Mouse (Mus musculus): Measurements from ENCODE around the gene Dgkb.

The Dgkb gene

DNA sequence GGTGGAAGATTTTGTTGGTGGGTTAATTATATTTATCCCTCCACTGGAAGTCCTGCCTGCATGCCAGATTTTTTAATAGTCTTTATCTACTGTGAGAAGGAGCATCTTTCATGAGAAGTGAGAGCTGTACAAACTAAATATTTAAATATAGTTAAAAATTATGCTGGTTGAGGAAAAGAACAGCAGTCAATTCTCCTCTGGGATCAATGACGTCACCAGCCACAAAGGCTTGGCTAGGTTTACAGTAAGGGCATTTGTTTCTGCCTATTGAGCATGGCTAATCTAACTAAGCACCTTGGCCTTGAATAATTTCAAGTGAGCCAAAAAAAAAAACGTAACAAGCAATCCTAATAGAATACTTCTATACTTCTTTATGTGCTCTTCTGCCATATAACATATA lies 554.1 kb downstream of the Dgkb start:
- DNase-seq (ENCODE audit: extremely low spot score), result no peak

DNA sequence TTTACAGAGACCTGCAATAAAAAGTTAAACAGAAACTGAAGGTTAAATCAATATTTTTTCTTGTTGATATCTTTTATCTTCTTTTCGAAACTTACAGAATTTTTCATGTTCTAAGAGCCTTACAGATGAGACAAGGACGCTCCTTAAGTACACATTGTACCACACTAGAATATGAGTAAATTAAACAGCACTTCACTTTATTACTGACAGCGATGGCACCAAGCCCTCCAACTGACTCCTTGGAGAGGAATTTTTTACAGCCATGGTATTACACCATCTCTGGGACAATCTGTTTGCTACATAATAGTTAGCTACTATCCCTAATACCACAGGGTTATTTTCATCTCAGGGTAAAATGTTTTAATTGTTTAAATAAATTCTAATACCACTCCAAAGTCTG lies 556.6 kb downstream of the Dgkb start:
- no peak for DNase-seq (ENCODE audit: extremely low spot score)

DNA sequence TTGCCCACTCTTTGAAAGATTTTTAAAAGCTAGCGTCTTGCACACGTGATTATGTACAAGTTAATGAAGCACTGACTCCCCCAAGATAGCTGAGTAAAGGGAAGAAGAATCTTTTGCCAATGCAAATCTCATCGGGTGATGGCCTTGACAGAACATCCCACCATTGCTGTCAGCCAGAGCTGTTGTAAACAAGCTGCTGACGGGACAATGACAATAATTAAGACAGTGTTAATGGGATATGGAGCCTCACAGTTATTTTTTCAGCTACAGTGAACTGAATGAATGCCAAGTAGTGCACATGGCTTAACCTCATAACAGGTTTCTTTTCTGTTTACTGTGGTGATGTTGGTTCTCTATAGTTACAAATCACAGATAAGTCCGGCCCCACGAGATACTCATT lies 568.4 kb downstream of the Dgkb start:
- DNase-seq (ENCODE audit: extremely low spot score), result no peak

DNA sequence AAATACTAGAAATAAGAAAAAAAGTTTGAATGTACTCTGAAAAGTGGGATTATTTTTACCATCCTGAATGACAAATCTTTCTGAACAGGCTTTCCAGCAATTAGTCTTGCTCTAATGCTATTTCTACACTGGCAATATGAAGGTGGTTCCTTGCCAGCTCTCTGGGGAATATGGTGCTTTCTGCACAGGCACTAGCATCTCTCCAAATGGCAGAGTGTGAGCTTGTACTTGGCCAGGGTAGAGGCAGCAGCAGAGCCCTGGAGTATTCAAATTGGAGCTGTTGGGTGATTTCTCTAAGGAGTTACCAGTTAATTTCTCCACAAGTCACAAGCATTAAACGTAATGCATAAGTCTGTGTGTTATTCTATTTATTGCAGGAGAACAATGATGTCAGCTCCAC lies 569.5 kb downstream of the Dgkb start:
- DNase-seq (ENCODE audit: extremely low spot score), result no peak

DNA sequence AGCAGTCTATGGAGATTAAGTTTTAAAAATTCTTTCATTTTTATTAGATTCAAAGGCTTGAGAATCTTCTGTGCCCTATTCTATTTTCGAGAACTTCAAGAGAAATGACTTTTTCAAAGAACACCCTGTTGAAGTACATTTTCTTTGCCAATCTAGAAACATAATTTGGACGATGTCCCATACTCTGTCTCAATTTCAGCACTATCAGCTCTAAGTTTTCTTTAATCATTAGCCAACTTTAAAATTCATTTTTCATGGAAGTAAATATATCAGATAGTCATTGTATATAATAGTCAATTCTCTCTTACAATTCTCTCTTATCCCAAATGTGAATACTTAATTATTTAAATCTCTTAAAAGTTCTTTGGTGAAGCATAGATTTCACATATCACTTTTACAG lies 570.1 kb downstream of the Dgkb start:
- no peak for DNase-seq (ENCODE audit: extremely low spot score)

DNA sequence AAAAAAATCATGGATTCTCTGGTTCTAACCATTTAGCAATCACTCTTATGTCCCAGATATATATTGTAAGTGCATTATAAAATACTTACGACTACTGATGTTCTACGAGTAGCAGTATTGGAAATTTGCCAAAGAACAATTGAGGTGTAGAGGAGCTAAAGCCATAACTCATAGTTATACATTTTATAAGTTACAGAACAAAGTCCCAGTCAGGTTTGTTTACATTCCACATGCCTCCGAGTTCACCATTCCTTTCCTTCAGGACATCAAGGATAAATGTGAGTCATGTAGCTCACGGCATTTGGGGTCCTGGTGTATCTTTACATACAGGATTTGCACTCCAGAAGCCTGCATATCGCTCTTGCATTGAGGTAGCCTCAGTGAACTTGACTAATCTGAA lies 570.7 kb downstream of the Dgkb start:
- no peak for DNase-seq (ENCODE audit: extremely low spot score)

DNA sequence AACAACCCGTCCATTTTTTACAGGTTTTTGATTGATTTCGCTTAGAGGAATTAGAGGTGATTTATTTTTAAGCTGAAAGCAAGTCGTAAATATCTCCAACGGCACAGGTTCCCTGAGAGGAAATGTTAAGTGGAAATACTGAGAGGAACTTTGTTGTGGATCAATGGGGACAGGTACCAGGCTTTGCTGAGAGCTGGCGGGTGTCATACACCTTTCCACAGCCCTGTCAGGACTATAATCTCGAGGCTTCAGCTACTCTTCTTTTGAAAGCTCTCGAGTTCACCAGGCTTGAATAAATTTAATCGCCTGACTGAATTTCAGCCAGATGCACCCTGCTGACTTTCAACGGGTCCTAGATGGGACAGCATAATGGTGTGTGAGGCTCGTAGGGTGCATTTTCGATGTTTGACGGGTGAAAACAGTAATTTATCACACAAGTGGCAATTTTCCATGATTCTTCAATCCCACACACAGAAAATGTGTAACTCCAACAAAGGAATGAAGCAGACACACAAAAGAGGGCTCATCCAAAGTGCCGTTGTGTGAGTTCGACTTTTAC lies 580.3 kb downstream of the Dgkb start:
- no peak for DNase-seq (ENCODE audit: extremely low spot score)

DNA sequence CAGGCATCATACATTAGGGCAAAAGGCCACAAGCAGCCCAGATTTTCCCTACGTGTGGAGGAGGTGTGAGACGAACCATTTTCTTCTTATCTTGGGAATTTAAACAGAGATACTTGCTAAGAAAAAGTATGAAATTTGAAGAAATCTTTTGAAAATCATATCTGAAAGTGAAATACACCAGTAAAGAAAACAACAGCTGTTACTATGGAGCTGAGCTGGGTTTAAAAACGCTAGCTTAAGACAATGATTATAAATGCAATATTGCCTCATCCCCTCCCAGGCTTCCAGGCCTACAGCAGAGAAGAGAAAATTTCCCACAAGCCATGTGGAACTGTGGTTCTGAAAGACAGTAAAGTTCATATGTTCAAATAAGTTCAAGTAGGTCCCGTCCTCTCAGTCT lies 582.6 kb downstream of the Dgkb start:
- no peak for DNase-seq (ENCODE audit: extremely low spot score)

DNA sequence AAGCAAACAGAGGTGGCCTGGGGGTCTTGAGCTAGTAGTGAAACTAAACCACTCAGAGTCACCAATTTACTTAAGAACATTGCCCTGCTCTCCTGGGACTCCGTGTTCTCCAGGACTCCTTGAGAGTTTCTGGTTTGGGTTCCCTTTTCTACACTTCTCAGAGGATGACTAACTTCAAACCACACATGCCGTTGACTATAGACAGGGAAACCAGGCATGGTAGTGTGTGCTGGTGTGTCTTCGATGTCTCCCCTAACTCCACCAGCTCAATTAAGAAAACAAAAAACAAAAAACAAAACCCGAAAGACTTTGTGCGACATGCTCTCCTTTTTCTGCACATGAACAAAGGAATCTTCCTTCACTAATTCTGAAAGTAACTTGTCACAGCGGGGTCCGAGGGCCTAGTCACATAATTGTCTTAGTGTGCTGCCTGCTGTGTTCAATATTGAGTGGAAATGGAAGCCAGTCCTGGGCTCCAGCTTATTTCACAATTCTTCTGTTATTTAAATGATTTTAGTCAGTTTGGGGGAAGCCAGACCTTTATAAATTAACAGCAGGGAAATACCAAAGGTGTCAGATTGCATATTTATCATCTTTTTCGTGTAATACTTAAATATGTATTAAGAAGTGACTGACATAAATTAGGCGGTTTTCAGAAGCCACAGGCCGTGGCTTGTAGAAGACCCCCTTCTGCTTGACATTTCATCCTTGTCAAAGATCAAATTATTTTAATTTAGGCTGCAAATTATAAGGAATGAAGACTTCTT lies 618.0 kb downstream of the Dgkb start:
- DNase-seq (ENCODE audit: extremely low spot score), result no peak

DNA sequence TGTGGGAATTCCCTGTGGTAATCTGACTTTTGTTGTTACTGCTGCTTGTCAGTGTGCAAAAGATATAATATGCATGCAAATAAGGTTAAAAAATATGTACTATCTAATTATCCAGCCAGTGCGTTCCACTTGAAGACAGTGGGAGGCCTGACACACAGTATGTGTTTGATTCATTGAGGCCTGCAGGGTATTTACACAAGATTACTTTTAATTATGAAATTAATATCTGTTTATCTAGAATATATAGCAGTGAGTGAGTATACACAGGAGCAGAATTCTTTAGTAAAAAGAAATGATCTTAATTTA lies 618.6 kb downstream of the Dgkb start:
- no peak for DNase-seq (ENCODE audit: extremely low spot score)

DNA sequence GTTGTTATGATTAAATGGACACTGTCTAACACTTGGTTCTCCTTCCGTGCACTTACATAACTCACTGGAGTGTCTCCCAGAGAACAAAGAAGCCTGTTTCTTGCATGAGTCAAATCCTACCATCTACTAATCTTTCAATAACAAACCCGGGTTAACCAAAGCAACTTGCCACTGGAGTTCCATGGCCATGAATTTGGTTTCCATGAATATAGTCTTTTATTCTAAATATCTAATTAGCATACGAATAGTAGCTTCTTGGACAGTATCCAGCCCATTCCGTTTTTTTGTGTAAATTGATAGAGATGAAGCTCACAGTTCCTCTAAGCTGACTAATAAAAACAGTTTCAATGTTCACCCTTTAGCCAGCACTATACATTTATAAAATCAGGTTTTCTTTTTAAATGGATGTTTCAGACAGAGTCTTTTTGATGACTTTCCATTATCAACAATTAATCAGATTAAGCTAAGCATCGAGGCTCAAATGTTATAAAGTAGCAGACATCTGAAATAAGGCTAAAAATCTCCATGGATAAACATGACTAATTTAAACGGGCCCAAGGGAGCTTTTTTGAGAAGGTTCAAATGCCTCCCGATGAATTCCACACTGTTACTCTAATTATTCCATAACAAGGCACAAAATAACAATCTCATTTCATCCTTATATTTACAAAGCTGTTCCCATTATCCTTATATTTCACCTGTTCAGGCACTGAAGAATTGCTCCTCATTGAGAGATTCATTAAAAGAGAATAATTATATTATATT lies 633.0 kb downstream of the Dgkb start:
- DNase-seq (ENCODE audit: extremely low spot score), result no peak

DNA sequence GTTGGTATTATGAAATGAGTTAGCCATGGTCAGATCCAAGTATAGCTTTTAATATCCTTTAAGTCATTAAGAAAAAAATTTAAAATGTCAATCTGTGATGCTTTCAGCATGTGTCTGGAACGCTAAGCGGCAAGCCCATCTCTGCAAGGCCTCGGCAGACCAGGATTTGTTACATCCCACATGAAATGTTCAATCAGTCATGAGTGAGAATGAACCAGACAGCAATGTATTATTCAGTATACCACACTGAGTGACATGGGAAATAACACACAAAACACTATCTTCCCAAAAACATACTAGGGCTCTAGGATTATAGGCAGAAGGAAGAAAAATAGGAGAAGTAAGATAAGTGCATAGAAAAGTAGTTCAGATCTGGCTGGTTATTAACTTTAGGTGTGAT lies 634.2 kb downstream of the Dgkb start:
- DNase-seq (ENCODE audit: extremely low spot score), result no peak

DNA sequence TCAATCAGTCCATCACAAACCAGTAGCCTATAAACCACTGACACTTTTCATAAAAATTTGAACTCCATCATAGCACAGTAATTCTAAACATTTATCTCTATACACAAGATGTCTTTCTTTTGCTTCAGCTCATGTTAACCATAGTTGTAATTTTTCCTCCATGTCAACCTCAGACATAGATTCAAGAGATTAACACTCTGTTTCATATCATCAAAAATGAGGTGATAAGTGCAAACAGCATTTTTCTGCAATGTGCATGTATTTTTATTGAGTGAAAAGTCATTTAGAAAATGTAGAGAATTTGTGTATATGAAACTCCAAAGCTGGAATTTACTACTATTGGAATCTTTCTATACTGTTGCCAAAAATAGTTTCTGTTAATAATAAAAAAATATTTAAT lies 650.7 kb downstream of the Dgkb start:
- DNase-seq (ENCODE audit: extremely low spot score), result no peak

DNA sequence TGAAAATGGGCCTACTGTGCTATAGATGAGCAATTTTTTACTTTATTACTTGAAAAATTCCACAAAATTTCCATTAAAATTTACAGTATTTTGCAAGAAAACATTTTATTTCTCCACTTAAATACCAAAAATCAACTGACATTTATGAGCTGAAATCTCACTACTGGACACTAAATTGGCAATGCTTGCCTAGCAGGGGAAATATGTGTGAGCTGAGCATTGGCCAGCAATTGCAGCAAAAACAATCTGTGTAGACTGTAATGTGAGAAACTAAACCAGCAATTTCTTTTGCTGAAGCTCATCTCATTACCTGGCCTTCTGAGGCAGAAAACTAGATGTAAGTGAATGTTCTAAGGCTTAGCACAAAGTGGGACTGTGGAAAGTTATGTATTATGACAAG lies 651.1 kb downstream of the Dgkb start:
- no peak for DNase-seq (ENCODE audit: extremely low spot score)

DNA sequence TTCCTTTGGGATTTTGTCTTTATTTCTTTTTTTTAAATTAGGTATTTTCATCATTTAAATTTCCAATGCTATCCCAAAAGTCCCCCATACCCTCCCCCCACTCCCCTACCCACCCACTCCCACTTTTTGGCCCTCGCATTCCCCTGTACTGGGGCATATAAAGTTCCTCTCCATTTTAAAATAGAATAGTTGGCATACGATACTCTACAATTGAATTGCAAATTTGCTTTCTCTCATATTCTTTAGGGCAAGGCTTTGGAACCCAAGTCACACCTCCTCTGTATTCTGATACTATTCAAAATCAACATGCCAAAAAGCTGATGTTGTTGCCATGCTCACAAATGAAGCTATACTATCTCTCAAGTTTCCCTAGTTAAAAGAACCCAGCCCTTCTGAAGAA lies 679.7 kb downstream of the Dgkb start:
- no peak for DNase-seq (ENCODE audit: extremely low spot score)

DNA sequence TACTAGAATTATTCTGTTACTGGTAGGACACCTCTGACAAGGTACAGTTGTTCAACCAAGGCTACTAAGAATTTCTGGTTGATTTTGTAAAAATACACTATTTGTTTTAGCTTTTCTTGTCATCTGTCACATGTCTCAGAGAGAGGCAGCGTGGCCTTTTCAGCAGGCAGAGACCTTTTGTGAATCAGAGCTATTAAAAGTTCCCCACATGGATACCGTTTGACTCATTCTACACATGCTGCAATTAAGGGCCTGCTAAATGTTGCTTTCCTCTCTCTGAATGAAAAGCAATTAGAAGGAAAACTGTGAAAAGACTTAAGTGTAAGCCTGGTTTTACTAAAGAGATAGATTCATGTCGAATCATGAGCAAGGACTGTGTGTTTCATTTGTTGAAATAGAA lies 683.4 kb downstream of the Dgkb start:
- DNase-seq (ENCODE audit: extremely low spot score), result no peak

DNA sequence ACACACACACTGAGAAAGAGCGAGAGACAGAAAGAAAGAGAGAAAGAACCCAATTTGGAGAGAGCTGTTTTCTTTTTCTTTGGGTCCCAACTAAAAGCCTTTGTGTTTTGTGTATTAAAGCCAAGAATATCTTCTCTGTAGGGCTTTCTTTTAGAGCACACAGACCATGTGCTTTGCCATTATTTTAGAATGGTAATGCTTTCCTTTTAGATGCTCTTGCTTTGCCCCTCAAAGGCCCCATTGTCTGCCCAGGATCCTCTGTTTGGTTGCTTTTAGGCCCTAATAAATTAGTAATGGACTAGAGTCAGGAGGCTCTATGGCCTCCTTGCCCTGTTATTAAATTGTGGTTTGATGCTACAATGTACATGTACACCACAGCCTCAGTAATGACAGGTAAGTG lies 690.7 kb downstream of the Dgkb start:
- no peak for DNase-seq (ENCODE audit: extremely low spot score)

DNA sequence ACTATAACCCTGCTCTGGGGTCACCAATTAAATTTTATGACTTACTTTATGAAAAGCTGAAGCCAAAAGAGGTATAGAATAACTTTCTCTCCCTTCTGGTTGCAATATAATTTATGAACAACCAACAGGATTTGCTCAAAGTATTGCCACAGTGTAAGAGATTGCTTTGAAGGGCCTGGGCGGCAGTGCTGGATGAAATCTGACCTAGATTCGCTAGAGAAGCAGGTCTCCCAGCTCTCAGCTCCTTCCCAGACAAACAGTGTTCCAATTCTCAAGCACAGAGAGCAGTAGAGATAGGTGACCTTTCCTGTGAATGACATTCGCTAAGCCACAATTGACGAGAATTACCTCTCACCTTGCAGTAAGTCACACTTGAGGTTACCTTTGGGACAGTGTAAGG lies 727.9 kb downstream of the Dgkb start:
- DNase-seq (ENCODE audit: extremely low spot score), result no peak

DNA sequence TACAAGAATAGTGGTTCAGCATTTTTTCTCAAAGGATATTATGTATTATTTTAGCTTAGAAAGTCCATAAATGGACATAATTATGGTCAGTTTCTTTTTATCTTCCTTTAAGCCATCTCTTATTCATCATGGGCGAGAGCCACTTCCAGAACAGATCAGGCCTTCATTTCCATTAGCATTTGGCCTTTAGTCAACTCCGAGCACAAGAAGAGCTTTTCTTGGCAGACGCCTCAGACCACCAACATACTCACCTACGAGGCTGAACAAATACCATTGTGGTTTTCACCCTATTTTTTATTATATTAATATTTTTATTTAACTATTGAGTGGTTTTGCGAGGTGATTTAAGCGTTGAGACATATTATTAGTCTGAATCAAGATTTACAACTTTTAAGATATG lies 759.6 kb downstream of the Dgkb start:
- DNase-seq (ENCODE audit: extremely low spot score), result no peak

DNA sequence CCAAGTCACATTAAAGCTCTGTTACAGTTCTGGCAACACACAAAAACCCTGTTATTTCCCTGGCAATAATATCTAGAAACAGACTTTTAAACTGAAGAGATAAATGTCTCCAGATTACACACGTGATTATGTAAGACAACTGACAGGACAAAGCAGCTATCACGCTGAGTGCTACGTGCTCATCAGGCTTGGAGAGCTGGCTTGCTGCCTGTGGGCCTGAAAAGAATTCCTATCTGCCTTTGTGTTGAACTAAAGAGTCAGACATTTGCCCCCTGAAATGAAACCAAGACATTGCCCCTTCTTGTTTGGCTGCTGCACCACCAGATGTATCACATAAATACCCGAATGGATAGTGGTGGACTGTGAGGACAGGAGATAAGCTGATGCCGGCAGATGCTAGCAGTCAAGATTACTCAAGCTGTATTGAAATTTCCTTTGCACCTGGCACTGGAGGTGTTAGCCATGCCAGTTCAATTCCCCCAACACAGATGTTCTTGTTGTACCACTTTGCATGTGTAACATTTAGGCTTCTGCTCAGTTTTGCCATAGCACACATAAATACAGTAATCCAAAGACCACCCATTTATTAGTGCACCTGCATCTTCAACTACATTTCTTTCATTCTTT lies 761.8 kb downstream of the Dgkb start:
- DNase-seq (ENCODE audit: extremely low spot score), result no peak

DNA sequence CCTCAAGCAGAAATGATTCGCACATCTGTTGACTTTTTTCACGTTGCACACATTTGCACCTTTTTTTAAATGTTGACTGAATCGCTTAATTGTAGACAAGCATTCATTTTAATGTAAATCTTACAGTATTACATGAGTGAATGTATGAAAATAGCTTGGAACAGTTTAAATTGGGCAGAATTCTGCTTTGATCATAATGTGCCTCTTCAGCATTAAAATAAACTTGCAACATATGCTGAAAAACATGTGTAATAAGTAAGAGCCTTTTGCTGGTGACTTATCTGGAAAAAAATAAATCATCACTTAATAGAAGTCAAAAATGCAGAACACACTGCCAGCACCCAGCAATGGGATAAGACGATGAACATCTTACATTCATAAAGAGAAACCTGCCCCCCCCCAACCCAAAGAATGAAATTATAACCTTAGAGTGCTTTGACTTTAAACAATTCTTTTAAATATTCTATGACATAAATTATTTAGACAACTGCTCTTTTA lies 768.9 kb downstream of the Dgkb start:
- DNase-seq (ENCODE audit: extremely low spot score), result no peak

DNA sequence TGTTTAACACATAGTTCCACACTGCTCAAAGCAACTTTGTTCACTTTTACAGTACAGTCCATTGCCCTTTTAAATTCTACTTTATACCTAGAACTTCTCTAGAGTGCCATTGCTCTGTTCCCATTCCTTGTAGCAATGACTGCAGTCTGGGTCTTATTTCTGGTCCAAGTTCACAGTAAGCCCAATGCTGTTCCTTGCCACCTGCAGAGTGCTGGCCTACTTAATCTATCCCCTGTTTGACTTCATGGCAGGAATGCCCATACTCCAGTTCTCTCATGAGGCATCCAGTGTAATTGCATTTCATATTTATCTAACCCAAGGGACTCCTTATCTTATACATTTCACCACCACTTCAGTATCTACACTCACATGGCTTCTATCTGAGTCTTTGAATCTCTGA lies 772.4 kb downstream of the Dgkb start:
- DNase-seq (ENCODE audit: extremely low spot score), result no peak

DNA sequence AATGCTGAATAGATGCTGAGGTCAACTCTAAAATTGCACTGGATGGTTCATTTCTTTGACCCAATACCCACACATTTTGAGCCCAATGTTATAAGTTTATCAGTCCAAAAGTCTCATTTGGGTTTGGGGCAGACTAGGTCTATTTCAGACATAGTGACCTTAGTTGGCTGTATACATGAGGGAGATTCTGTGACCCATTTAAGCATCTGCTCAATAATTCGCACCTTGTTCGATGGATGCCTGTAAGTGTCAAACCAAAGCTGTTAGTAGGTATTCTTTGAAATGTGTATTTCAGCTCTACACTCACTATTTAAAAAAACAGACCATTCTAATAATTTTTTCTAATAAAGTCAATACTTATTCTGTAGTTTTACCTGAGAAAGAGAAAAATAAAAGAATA lies 776.1 kb downstream of the Dgkb start:
- no peak for DNase-seq (ENCODE audit: extremely low spot score)
